Mouse (Mus musculus): ENCODE results near the gene Cdk2ap2.
"Not testable (repeated sequence)": the region's sequence is repeated elsewhere in the genome, so short reads cannot be mapped to it uniquely, and the experiment has no call there.

The Cdk2ap2 gene

GRCm38 (mm10) chr19:4096642-4097440, at the start of gene Cdk2ap2:
Gene Cdk2ap2 (plus strand): TSS chr19:4097182.
- DNase-seq: peak; percentile 100

DNA sequence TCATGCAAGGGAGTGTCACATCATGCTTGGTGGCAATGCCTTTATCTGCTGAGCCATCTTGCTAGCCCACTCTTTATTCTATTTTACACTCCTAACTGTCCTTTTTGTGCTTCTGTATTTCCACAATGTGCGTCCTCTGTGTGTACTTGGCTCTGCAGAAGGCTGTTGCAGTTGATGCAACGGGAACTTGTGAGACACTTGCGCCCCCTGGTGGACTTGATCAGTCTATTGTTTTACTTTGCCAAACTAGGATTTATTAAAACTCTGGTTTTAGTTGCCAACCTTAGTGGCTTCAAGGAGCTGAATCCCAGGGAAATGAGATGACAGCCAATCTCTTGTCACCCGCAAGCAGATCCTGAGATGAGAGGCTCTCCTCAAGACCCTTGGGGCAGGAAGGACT, 49.1 kb upstream of the Cdk2ap2 start:
- peak; percentile 87 for DNase-seq

DNA sequence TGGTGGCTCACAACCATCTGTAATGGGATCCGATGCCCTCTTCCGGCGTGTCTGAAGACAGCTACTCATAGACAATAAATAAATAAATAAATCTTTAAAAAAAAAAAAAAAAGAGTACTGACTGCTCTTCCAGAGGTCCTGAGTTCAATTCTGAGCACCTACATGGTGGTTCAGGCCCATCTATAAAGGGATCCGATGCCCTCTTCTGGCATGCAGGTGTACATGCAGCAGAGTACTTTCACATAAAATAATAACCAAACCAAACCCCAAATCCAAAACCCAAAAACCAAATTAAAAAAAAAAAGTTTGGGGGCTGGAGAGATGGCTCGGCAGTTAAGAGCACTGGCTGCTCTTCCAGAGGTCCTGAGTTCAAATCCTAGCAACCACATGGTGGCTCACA, 47.9 kb upstream of the Cdk2ap2 start:
- not testable (repeated sequence) for DNase-seq

- no peak for DNase-seq
Observed at GRCm38 (mm10) chr19:4051016-4051415, 46.0 kb upstream of the Cdk2ap2 start.

DNA sequence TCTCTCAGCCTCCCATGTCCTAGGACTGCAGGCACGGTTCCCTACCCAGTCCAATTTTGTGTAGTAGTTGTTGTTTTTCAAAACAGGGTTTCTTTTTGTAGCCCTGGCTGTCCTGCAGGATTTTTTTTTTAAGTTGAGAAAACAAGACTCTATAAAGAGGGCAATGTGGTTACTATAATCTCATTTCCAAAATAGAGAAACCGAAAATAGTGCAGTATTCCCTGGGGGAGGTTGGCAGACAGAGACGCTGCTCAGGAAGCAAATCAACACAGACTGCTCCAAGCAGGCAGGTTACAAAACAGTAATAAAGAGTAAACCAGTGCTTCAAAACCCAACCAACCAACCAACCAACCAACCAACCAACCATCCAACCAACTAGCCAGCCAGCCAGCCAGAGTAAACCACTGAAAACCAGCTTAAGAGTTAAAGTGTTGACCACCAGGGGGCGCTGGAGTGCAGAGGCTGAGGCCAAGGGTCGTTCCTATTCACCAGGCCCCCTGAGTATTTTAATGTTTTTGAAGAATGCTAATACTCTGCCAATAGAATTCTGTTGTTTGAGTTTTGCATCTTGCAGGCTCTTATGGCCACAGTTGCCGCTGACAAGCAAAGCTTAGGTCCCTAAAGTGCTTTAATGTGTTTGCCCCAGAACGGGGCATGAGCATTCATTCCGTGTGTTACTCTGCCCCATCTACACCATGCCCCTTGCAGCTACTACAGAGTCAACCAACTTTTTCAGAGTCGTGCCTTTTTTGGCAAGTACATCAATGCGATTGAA, 45.1 kb upstream of the Cdk2ap2 start:
- peak; percentile 69 for DNase-seq

GRCm38 (mm10) chr19:4052516-4053030, 44.4 kb upstream of the Cdk2ap2 start:
- DNase-seq: no peak

- no peak for DNase-seq
Observed at GRCm38 (mm10) chr19:4054613-4055012, 42.4 kb upstream of the Cdk2ap2 start.

DNA sequence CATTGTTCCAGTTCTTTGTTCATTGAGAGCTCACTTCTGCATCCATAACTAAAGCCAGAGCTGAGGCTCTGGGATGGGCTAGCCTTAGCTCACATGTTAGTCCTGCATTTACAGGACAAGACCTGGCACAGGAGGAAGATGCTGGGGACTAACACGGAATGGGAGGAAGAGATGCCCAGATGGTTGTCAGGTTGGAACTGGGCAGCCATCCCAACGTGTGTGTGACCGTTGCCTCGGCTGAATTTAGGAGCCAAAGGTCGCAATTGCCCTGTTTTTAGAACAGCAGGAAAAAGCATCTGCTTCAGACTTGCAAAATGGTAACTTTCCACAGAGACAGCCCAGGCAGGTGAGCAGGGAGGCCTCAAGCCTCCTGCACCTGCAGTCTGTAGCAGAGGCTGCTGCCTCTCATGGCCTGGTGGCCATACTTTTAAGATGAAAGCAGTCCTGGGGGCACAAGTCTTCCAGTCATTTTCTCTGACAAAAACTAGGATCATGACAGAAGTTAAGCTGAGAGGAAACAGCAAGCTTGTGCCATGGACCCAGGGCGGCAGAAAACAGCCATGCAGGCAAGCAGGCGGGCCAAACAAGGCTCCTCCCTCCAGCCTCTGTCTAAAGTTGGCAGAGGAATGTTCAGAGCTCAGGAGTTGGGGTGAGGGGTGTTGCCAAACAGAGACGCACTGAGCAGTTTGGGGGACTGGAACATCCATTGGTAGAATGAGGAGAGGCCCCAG, 41.6 kb upstream of the Cdk2ap2 start:
- peak; percentile 69 for DNase-seq

DNA sequence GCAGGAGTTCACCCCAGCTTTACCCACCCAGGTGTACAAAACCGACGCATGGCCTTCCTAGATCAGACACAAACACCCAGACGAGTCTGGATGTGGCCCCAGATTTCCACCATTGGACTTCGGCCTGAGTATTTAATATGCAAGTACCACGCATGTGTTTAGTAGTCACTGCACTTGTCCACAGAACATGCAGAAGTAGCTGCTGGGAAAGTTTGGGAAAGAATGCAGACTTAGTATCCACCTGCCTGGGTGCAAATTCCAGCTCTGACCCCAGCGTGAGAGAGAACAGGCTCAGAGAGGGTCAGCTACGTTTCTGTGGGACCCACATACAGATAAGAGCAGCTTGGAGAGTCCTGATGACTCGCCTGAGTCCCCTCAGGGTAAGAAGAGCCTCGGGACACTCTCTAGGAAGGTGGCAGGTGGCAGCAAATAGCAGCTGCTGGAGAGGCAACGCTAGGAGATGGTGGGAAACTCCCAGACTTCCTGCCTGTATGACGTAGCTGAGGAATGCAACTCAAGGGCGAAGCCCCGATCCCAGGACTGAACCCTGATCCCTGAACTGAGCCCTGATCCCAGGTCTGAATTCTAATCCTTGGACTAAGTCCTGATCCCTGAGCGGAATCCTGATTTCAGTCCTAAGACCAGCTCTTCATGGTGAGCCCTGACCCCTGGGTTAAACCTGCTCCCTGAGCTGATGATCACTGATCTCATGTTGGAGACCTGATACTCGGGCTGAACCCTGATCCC, 40.9 kb upstream of the Cdk2ap2 start:
- no peak for DNase-seq

GRCm38 (mm10) chr19:4056727-4057126, 40.3 kb upstream of the Cdk2ap2 start:
- no peak for DNase-seq

GRCm38 (mm10) chr19:4057389-4057788, 39.6 kb upstream of the Cdk2ap2 start:
- no peak for DNase-seq

DNA sequence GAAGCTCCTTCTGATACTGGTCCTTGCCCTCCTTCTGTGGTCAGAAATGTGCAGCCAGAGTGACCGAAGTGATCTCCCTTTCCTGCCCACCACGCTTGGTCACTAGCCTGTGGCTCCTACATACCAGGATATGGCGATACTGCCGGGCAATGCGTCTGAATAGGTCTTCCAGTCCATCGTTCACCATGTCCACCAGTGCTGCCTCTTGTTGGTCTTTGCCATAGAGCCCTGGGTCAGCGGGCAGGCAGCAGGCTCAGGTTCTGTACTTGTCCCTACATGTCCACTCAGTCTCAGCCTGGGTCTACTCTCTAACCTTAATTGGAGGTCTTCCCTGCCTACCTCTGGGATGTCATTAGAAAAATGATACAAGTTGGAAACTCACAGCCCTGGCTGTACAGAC, 39.0 kb upstream of the Cdk2ap2 start:
- DNase-seq: no peak

- no peak for DNase-seq
Observed at GRCm38 (mm10) chr19:4058581-4058980, 38.4 kb upstream of the Cdk2ap2 start.

DNA sequence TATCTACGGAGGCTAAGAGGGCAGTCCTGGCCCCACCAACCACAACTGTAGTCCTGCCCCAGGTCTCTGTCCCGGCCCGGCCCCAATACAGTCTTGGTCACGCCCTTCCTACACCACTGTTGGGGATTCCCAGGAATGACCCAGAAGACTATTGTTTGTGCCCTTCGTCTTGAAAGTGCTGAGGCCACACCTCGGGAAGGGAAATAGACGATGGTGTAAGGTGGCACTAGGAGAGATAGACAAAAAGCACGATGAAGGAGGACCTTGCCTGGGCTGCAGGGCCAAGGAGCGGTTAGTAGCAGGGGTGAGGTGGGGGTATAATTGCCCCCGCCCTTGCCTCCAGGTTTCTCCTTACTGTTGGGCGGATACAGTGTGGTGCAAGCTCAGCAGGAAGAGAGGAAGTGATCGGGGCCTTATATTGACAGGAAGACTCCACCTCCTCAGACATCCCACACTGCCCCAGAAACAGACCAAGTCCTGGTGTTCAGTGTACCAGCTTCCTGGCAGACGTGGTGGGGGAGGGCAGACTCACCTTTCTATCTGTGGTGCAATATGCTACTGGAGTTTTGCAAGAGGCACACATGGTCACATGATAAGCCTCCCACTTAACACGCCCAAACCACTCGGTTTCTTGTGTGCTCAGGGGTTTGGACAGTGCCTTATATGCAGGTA, 37.8 kb upstream of the Cdk2ap2 start, which contains the start of gene Gstp3:
Gene Gstp3, minus strand, starts transcription at position 501 of the 672 bp plus-strand sequence.
- DNase-seq: no peak

DNA sequence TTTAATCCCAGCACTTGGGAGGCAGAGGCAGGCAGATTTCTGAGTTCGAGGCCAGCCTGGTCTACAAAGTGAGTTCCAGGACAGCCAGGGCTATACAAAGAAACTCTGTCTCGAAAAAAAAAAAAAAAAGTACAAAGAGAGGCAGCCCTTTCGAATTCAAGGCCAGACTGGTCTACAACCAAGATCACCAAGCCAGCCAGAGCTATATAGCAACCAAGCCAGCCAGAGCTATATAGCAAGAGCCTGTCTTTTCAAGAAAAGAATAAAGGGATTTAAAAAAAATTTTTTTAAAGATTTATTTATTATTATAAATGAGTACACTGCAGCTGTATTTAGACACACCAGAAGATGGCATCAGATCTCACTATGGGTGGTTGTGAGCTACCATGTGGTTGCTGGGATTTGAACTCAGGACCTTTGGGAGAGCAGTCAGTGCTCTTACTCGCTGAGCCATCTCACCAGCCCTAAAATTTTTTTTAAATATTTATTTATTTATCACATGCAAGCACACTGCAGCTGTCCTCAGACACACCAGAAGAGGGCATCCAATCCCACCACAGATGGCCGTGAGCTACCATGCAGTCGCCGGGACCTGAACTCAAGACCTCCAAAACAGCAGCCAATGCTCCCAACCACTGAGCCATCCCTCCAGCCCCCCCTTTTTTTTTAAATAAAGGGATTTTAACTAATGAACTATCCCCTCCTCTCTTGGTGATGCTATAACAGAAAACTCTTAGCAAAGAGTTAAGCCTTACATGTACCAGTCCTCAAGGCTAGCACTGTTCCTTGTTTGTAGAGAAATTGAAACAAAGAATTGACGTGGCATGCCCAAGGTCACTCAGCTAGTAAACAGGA, 36.7 kb upstream of the Cdk2ap2 start:
- not testable (repeated sequence) for DNase-seq

- no peak for DNase-seq
Observed at GRCm38 (mm10) chr19:4060899-4061465, 36.0 kb upstream of the Cdk2ap2 start.

DNA sequence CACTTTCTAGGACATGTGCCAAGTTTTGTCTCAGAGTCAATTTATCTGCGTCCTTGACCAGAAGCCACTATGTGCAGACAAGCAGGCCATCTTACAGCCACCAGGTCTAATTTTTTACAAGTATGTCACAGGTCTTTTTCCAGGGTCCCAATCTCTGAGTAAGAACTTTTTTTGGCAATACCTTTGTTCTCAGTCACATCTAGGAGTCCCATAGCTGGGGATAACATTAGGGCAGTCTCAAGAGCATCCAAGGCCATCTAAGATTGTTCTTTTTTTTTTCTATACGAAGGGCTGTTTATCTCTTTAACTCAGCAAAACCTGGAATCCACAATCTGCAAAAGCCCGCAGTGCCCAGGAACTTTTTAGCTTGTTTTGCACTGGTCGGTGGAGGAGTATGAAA, 33.6 kb upstream of the Cdk2ap2 start:
- DNase-seq: not testable (repeated sequence)

DNA sequence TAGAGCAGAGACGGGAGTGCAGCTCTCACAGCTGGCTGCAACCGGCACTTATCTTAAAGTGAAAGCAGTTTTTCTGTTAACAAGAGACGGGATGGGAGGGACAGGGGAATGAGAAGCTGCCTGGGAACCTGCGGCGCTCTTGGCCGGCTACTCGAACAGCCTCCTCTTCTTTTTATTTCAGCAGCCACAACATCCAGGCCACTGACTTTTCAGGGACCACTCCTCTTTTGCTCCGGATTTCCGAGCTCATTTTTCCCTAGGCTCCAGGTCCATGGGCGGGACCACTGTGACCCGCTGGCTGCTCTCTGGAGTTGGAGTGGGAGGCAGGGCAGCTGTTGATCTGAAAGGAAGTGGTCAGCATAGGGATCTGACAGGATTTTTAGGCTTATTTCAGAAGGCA, 32.5 kb upstream of the Cdk2ap2 start:
- not testable (repeated sequence) for DNase-seq

GRCm38 (mm10) chr19:4066280-4066679, 30.7 kb upstream of the Cdk2ap2 start:
- no peak for DNase-seq

DNA sequence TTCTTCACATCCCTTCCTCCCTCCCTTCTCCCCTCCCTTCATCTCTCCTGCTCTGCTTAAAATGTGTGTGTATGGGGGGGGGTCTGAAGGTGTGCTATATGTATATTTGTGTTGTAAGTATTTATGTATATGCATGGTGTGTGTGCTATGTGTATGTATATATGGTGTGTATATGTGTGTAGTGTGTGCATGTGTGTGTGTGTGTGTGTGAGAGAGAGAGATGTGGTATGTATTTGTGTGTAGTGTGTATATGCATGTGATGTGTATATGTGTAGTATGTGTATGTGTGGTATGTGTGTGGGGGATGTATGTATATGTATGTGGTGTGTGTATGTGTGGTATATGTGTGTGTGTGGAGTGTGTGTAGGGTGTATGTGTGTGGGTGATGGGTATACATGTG, 30.1 kb upstream of the Cdk2ap2 start:
- DNase-seq: no peak

Data from cerebellum, adult 8-10 months (tissue).